Mouse (Mus musculus) heart, postnatal 0 days (tissue): ENCODE data around the gene Ttpal.

Experiments used
- CTCF ChIP-seq: IDR thresholded peaks from 2 replicates; pipeline ENCODE4 v1.5.1; 2016; ENCODE audit warnings: antibody characterized with exemption, control low read depth, low read depth
- EP300 ChIP-seq: IDR thresholded peaks from 2 replicates; pipeline ENCODE4 v1.6.1; 2016; ENCODE audit warnings: antibody characterized with exemption, low read depth

- TF ChIP-seq CTCF (no peak), EP300 (no peak)
Observed at GRCm38 (mm10) chr2:163663930-163664329, 61.8 kb downstream of the Ttpal start.
